Mouse (Mus musculus): ENCODE results near the gene Serpina3b.

Serpina3b gene

GRCm38 (mm10) chr12:104178577-104178976 lies 50.8 kb downstream of the Serpina3b start:
- peak in 1 of 2 experiments; percentile 16 for DNase-seq

GRCm38 (mm10) chr12:104178987-104179386 lies 51.2 kb downstream of the Serpina3b start:
- DNase-seq, result no peak

- no peak for DNase-seq
These were observed 57.2 kb downstream of the Serpina3b start for GRCm38 (mm10) chr12:104185046-104185445.

- DNase-seq, result no peak
These were observed 58.3 kb downstream of the Serpina3b start for GRCm38 (mm10) chr12:104186041-104186581.
